Mouse (Mus musculus): ENCODE data around the gene Fstl3.

Gene Fstl3

DNA sequence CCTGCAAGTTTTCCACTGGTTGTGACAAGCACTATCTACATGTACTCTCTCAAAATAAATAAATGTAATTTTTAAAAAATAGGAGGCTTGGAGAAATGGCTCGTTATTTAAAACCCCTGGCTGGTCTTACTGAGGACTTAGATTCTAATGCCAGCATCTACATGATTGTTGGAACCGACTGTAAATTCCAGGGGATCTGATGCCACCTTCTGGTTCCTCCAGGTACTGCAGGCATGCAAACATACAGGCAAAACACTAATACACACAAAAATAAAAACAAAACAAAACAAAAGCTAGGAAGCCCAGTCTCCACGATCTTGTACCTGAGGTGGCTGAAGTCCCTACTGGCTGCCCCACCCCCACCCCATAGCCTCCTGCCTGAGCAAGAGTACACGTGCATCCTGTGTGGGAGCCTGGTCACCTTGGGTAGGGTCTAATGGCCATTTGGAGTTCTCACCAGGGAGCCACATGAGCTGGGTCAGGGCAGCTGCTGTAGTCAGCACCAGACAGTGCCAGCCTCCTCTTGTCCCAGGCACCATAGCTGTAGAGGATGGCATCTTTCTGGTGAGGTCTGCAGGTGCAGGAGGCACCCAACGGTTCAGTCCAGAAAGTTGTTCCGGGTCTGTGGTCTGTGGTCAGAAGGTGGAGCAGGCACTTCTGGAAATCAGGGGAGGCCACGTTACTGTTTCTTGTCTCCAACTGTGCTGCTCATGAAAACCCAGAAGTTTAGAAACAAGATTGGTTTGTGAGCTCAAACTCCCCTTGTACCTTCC is 11.5 kb downstream of the Fstl3 start:
- peak; percentile 75 for DNase-seq (ENCODE audit: low spot score)

DNA sequence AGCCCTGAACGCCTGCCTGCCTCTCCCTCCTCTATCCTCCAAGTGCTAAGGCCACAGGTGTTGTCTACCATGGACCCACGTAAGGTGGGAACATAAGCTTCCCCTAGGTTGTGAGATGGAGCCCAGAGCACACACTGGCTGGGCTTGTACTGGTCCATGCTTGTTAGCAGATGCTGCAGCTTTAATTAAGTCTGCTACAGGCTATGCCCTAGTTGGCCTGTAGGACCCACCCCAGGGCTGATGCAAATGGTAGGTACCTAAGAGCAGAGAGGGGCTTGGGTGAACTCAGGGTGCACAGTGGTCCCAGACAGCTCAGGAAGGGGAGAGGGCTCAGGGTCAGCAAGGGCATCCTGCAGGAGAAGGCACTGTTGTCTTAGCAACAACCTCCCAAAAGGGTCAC is 12.5 kb downstream of the Fstl3 start:
- no peak for DNase-seq (ENCODE audit: low spot score)

GRCm38 (mm10) chr10:79790861-79791260 is 13.8 kb downstream of the Fstl3 start, which contains the start of gene Prss57:
Gene Prss57, minus strand, starts transcription at chr10:79790961.
- no peak for DNase-seq (ENCODE audit: low spot score)

DNA sequence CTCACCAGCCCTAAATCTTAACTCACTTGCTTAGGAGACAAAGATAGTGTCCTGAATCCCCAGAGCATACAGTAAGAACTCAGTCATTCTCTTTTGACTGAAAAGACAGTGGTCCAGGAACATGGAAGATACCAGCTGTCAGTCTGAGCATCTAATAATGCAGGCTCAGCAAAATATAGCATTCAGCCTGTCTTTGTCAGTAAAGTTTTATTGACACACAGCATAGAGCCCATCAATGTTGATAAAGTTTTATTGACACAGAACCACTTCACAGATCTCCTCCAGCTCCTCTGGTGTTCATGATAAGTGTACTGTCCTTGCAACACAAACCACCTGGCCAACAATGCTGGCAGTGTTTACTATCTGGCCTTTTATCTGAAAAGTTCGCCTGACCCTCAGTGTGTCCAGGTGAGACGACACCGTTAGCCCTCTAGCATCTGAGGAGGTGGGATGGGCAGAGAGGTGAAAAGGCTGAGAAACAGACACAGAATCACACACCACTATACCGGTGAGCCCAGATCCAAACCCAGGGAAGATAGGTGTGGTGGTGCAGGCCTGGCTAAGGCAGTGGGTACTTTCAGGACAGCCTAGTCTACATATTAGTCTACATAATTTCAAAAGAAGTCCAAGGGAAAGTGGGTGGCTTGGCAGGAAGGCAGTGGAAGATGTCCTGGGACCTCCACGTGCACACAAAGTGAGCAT is 15.4 kb downstream of the Fstl3 start:
- DNase-seq (ENCODE audit: low spot score) = no peak

- DNase-seq (ENCODE audit: low spot score) = peak; percentile 88
Observed at GRCm38 (mm10) chr10:79793051-79793737, 16.1 kb downstream of the Fstl3 start, which contains the start of gene Palm. Gene Palm, plus strand, starts transcription at chr10:79793572.

DNA sequence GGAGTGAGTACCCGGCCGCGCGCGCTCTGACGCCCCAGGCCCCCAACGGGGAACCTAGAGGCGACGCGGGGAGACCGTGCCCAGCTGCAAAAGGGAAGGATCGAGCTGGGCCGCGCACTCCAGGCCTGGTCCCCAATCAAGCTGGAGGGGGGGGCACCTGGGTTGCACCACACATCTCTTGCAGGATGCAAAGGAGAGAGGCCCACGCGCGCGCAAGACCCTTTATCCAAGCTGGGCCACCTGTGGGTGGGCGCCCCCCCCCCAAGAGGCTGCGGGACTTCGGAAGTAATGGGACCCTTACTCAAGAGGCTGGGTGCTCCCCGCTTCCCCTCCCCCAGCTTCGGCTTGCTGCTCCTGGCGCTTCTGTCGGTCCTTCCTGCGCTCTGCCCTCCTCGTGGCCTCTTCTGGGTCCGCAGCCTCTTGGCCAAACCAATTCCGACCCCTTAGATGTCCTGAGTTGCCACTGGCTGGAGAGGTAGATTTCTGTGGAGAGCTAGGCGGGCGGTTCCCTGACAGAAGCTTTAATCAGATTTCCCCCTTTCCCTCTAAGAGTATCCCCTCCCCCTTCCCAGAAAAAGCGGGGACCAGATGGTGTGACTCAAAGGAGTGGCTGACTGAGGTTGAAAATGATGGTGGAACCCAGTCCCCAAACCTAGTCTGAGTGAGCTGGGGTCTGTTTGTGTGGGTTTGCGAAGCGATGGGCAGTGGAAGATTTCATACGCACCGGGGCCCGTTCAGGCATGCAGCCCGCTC is 16.8 kb downstream of the Fstl3 start:
- peak; percentile 60 for DNase-seq (ENCODE audit: low spot score)

- peak; percentile 67 for DNase-seq (ENCODE audit: low spot score)
Observed at GRCm38 (mm10) chr10:79794491-79794931, 17.4 kb downstream of the Fstl3 start.

DNA sequence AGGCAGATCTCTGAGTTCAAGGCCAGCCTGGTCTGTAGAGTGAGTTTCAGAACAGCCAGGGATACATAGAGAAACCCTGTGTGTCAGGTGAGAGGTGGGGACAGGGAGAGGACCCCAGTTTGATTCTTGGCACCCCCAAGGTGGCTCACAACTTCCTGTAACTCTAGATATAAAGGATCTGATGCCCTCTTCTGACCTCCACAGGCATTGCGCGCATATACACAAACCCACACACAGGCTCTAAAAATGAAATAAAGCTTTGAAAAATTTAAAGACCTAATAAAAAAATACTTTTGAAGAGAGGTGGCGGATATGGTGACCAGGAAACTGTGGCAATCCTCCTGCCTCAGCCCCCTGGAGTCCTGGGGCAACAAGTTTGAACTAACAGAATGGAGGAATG is 18.8 kb downstream of the Fstl3 start:
- DNase-seq (ENCODE audit: low spot score) = no peak

DNA sequence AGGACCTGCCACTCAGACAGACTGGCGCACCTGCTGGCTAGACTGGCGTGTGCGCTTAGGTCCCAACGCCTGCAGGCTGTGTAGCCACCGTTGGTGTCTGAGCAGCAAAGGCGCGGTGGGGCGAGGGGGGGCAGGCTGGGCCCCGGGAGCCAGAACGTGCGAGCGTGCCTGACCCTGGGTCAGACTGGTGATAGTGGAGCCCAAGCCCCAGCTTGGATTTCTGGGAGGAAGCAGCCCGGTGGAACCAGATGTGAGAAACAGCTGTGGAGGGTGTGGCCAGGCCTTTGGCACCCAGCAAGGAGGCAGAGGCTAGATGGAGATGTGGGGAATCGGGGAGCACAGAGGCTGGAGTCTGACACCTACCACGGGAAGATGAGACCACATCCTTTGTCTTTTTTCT is 20.3 kb downstream of the Fstl3 start:
- no peak for DNase-seq (ENCODE audit: low spot score)

- no peak for DNase-seq (ENCODE audit: low spot score)
Observed at GRCm38 (mm10) chr10:79798289-79798928, 21.3 kb downstream of the Fstl3 start.

GRCm38 (mm10) chr10:79800508-79800907 is 23.4 kb downstream of the Fstl3 start:
- no peak for DNase-seq (ENCODE audit: low spot score)

GRCm38 (mm10) chr10:79801837-79802236 is 24.8 kb downstream of the Fstl3 start:
- DNase-seq (ENCODE audit: low spot score) = no peak

DNA sequence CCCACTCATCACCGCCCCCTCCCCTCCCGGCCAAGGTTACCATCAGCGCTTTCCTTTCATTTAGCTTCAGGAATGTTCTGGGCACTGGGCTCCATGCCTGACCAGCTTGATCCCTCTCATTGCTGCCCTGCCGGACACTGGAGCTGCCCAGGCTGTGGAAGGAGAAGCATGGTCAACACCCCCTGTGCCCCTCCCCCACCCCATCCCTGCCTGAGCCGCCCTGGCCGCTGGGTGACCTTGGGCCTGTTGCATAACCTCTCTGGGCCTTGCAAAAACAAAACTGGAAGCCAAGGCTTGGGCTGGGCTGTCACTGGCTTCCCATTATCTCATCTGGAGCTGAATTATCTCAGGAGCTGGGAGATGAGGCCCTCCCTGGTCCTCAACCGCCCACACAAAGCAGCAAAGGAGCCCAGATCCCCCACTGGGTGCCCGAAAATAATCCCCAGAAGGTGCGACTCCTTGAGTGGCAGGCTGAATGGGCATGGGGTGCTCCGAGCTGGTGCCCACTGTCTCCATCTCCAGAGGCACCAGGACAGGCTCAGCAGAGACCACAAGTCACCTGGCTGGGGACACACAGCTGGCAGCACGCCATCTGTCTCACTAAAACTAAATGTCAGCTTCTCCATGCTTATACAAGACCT is 25.4 kb downstream of the Fstl3 start:
- no peak for DNase-seq (ENCODE audit: low spot score)

GRCm38 (mm10) chr10:79803716-79804323 is 26.7 kb downstream of the Fstl3 start:
- DNase-seq (ENCODE audit: low spot score) = peak; percentile 87

- DNase-seq (ENCODE audit: low spot score) = no peak
Observed at GRCm38 (mm10) chr10:79805636-79806035, 28.6 kb downstream of the Fstl3 start.

- no peak for DNase-seq (ENCODE audit: low spot score)
Observed at GRCm38 (mm10) chr10:79806331-79806730, 29.3 kb downstream of the Fstl3 start.

DNA sequence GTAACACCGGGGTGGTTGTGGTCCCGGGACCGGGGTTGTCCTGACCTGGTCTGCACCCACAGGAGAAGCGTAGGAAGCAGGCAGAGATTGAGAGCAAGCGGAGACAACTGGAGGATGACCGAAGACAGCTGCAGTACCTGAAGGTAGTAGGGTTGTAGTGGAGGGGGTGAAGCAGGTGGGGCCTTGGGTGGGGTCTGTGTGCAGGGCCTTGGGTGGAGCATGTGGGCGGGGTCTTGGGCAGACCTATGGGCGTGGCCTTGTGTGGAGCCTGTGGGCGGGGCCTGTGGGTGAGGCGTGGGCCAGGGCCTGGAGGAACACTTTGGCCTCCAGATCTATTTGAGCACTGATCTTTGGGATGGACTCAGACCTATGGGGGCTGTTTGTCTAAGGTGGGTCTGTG is 29.9 kb downstream of the Fstl3 start:
- DNase-seq (ENCODE audit: low spot score) = no peak

DNA sequence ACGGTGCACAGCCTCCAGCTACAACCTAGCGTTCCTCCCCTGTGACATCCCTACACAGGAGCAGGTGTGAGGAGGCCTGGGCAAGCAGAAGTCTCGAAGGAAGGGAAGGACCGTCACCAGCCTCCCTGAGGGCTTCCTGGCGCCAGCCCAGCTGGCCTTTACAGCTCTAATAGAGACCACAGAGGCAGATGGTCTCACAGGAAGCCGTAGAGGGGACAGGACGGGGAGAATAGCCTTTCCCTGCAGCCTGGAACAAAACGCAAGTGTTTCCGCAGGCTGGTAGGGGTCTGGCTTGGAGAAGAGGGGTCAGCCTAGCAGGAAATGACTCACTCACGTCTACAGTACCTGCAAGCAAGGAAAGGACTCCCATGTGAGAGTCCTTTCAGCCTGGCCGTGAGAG is 30.8 kb downstream of the Fstl3 start:
- DNase-seq (ENCODE audit: low spot score) = no peak

DNA sequence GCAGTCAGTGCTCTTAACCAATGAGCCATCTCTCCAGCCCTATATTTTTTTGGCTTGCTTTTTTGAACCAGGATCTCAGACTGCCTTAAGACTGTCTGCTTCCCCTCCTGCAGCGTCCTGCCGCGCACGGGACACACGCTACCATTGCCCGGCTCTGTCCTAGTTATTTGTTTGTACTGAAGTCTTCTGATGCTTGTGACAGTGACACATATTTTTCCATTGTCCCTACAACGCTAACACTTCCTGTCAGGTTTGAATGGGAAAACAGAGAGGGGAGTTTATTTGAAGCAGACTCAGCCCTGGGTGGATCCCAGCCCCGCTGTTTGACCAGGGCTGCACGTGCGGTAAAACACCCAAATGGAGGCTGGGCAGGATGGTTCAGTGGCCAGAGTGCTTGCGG is 31.7 kb downstream of the Fstl3 start:
- no peak for DNase-seq (ENCODE audit: low spot score)
